Mouse (Mus musculus) CH12.LX (cell line): Measurements from ENCODE around the gene Abhd6. TPM values are rescaled to one million over a fixed set of nuclear protein-coding genes. Genes with fewer than 3 reads are reported as not detected.

Experiments
- DNase-seq: peaks from one replicate; pipeline ENCODE4 v3.0.0-alpha.2; 2013; ENCODE audit errors: extremely low read depth
- H3K27ac ChIP-seq: 2 replicates; pipeline ENCODE4 v1.5.1; 2012; ENCODE audit warnings: low read depth, mild to moderate bottlenecking, control low read depth, moderate library complexity; ENCODE audit not compliant: insufficient read depth
- H3K27me3 ChIP-seq: replicated peaks from 2 replicates; pipeline ENCODE3; 2012; ENCODE audit warnings: inconsistent platforms
- H3K36me3 ChIP-seq, 2 experiments: replicated peaks in 1 of 2; 2 replicates each; pipeline versions ENCODE3 to v1.6.1; 2012; ENCODE audit warnings: inconsistent platforms in 1 of 2, low read length in 1 of 2, mild to moderate bottlenecking in 1 of 2, mixed read lengths in 1 of 2, moderate library complexity in 1 of 2; ENCODE audit not compliant: control insufficient read depth in 1 of 2, insufficient read depth in 1 of 2
- H3K4me1 ChIP-seq, 2 experiments: 2 replicates each; pipeline ENCODE4 v1.6.1; 2012; ENCODE audit warnings: inconsistent platforms in 1 of 2, moderate library complexity in 1 of 2; ENCODE audit not compliant: insufficient read depth in 2 of 2, control insufficient read depth in 1 of 2
- H3K4me2 ChIP-seq: 2 replicates; pipeline ENCODE4 v1.6.1; 2012; ENCODE audit warnings: low read depth, mild to moderate bottlenecking, control low read depth; ENCODE audit not compliant: poor library complexity, insufficient read depth, severe bottlenecking
- H3K4me3 ChIP-seq, 3 experiments: fragments of 150-350 bp in 1 of 3; sonication (generic) in 1 of 3; replicated peaks in 1 of 3; 2 replicates each; pipeline versions ENCODE3 to v1.5.1; 2011 to 2012; ENCODE audit warnings: low read depth in 2 of 3, low read length in 2 of 3, mild to moderate bottlenecking in 2 of 3, moderate library complexity in 2 of 3, control low read depth in 1 of 3, improper control_type of control experiment in 1 of 3, inconsistent platforms in 1 of 3, mixed read lengths in 1 of 3; ENCODE audit not compliant: poor library complexity in 1 of 3
- H3K79me2 ChIP-seq: replicated peaks from 2 replicates; pipeline ENCODE4 v1.6.1; 2012; ENCODE audit warnings: mild to moderate bottlenecking, moderate library complexity; ENCODE audit not compliant: control insufficient read depth, poor library complexity, insufficient read depth, severe bottlenecking; ENCODE audit errors: extremely low read depth
- H3K9ac ChIP-seq: 2 replicates; pipeline ENCODE4 v1.6.1; 2012; ENCODE audit warnings: low read depth, mild to moderate bottlenecking, control low read depth, moderate library complexity; ENCODE audit not compliant: insufficient read depth
- H3K9me3 ChIP-seq: replicated peaks from 2 replicates; pipeline ENCODE3; 2012; ENCODE audit warnings: low read length, inconsistent platforms, mixed read lengths
- CHD1 ChIP-seq: IDR thresholded peaks from 2 replicates; pipeline ENCODE4 v1.6.1; 2012; ENCODE audit warnings: low read depth, low read length, improper control_type of control experiment, inconsistent platforms
- CTCF ChIP-seq, 2 experiments: IDR thresholded peaks in 1 of 2; conservative IDR thresholded peaks in 1 of 2; 2 replicates each; pipeline ENCODE4 v1.5.1; 2011 to 2012; ENCODE audit warnings: low read depth in 2 of 2, low read length in 2 of 2, improper control_type of control experiment in 1 of 2, inconsistent platforms in 1 of 2, mild to moderate bottlenecking in 1 of 2, moderate library complexity in 1 of 2
- E2F4 ChIP-seq: IDR thresholded peaks from 2 replicates; pipeline ENCODE4 v1.6.1; 2011; ENCODE audit warnings: low read depth, low read length, improper control_type of control experiment; ENCODE audit not compliant: insufficient replicate concordance
- ELF1 ChIP-seq: IDR thresholded peaks from 2 replicates; pipeline ENCODE4 v1.6.1; 2014; ENCODE audit warnings: low read depth, mild to moderate bottlenecking, inconsistent platforms, low read length, improper control_type of control experiment
- GABPA ChIP-seq: IDR thresholded peaks from 2 replicates; pipeline ENCODE4 v1.6.1; 2012; ENCODE audit warnings: low read depth, low read length, improper control_type of control experiment, inconsistent platforms; ENCODE audit not compliant: insufficient replicate concordance
- IRF4 ChIP-seq: IDR thresholded peaks from 2 replicates; pipeline ENCODE4 v1.6.1; 2014; ENCODE audit warnings: low read depth, mild to moderate bottlenecking, inconsistent platforms, low read length, improper control_type of control experiment
- JUN ChIP-seq: IDR thresholded peaks from 2 replicates; pipeline ENCODE4 v1.6.1; 2011; ENCODE audit warnings: low read depth, mild to moderate bottlenecking, low read length, improper control_type of control experiment, moderate library complexity; ENCODE audit not compliant: insufficient read depth
- KAT2A ChIP-seq: IDR thresholded peaks from 2 replicates; pipeline ENCODE4 v1.6.1; 2012; ENCODE audit warnings: low read length, improper control_type of control experiment, inconsistent platforms; ENCODE audit not compliant: insufficient replicate concordance
- MAFK ChIP-seq: IDR thresholded peaks from 2 replicates; pipeline ENCODE4 v1.6.1; 2011; ENCODE audit warnings: low read length, improper control_type of control experiment; ENCODE audit not compliant: insufficient replicate concordance
- MAX ChIP-seq: IDR thresholded peaks from 2 replicates; pipeline ENCODE4 v1.6.1; 2011; ENCODE audit warnings: low read length, improper control_type of control experiment
- MAZ ChIP-seq: IDR thresholded peaks from 2 replicates; pipeline ENCODE4 v1.6.1; 2012; ENCODE audit warnings: low read depth, mild to moderate bottlenecking, inconsistent platforms, low read length, improper control_type of control experiment, moderate library complexity
- MEF2A ChIP-seq: IDR thresholded peaks from 2 replicates; pipeline ENCODE4 v1.6.1; 2014; ENCODE audit warnings: low read depth, mild to moderate bottlenecking, inconsistent platforms, low read length, improper control_type of control experiment, borderline replicate concordance
- NELFE ChIP-seq: IDR thresholded peaks from 2 replicates; pipeline ENCODE4 v1.6.1; 2011; ENCODE audit warnings: low read depth, low read length, improper control_type of control experiment
- NRF1 ChIP-seq: IDR thresholded peaks from 2 replicates; pipeline ENCODE4 v1.6.1; 2014; ENCODE audit warnings: low read depth, mild to moderate bottlenecking, inconsistent platforms, low read length, improper control_type of control experiment, moderate library complexity
- POLR2A ChIP-seq: IDR thresholded peaks from 2 replicates; pipeline ENCODE4 v1.6.1; 2011; ENCODE audit warnings: low read depth, mild to moderate bottlenecking, improper control_type of control experiment, low read length
- RAD21 ChIP-seq: IDR thresholded peaks from 2 replicates; pipeline ENCODE4 v1.6.1; 2011; ENCODE audit warnings: low read depth, mild to moderate bottlenecking, low read length, improper control_type of control experiment, moderate library complexity
- SMC3 ChIP-seq: IDR thresholded peaks from 2 replicates; pipeline ENCODE4 v1.6.1; 2011; ENCODE audit warnings: low read depth, low read length, improper control_type of control experiment
- TCF12 ChIP-seq: IDR thresholded peaks from 2 replicates; pipeline ENCODE4 v1.6.1; 2014; ENCODE audit warnings: low read depth, mild to moderate bottlenecking, inconsistent platforms, low read length, improper control_type of control experiment
- UBTF ChIP-seq: IDR thresholded peaks from 2 replicates; pipeline ENCODE4 v1.6.1; 2012; ENCODE audit warnings: low read depth, mild to moderate bottlenecking, inconsistent platforms, low read length, improper control_type of control experiment, moderate library complexity
- USF1 ChIP-seq: IDR thresholded peaks from 2 replicates; pipeline ENCODE4 v1.6.1; 2014; ENCODE audit warnings: low read depth, mild to moderate bottlenecking, inconsistent platforms, low read length, improper control_type of control experiment
- USF2 ChIP-seq: conservative IDR thresholded peaks from 2 replicates; pipeline ENCODE4 v1.6.1; 2011; ENCODE audit warnings: low read depth, low read length, improper control_type of control experiment
- ZKSCAN1 ChIP-seq: IDR thresholded peaks from 2 replicates; pipeline ENCODE4 v1.6.1; 2012; ENCODE audit warnings: low read depth, inconsistent platforms, low read length, improper control_type of control experiment, borderline replicate concordance
- ZMIZ1 ChIP-seq: IDR thresholded peaks from 2 replicates; pipeline ENCODE4 v1.6.1; 2012; ENCODE audit warnings: low read depth, mild to moderate bottlenecking, inconsistent platforms, low read length, improper control_type of control experiment
- ZNF384 ChIP-seq: IDR thresholded peaks from 2 replicates; pipeline ENCODE4 v1.6.1; 2012; ENCODE audit warnings: low read depth, low read length, improper control_type of control experiment, inconsistent platforms
- dilution Hi-C: fragments of 300-500 bp; cut with MboI; formaldehyde crosslinking; loops from 2 replicates; pipeline ENCODE4 v1.14.3; 2020; ENCODE audit warnings: low sequenced_read_pairs; ENCODE audit not compliant: extremely low pct_unique_long_range_greater_than_20kb, extremely low pct_ligation_motif_present
- in situ Hi-C: fragments of 300-500 bp; cut with MboI; formaldehyde crosslinking; loops from 3 replicates; pipeline ENCODE4 v1.14.3; 2019; ENCODE audit warnings: low sequenced_read_pairs, low pct_ligation_motif_present, low pct_unique_long_range_greater_than_20kb, mixed read lengths
- polyA plus RNA-seq: library from polyadenylated mRNA; unstranded; fragments of >175 nt; gene quantifications from 2 replicates; pipeline ENCODE4 v1.2.1, GENCODE M21; 2012; ENCODE audit warnings: low read depth; ENCODE audit not compliant: insufficient read length
- total RNA-seq, 2 experiments: library from RNA; depleted of rRNA; stranded (reverse); fragments of 300-350 nt in 1 of 2; fragments of >200 nt in 1 of 2; gene quantifications; 2 replicates each; pipeline ENCODE4 v1.2.3; 2012 to 2014

Abhd6 gene
- total and polyA plus RNA-seq, 3 experiments: 31.9 to 55.9 (median 36.0) TPM

- Histone ChIP-seq H3K36me3 (peaks cover 0 to 18% of the 10 kb centered on the region in 2 experiments), H3K4me2 (peak overlapping the region; percentile 61; the same call in 1 of the 2 replicates), H3K4me1 (peaks cover 33 to 78% of the 10 kb centered on the region in 2 experiments), H3K27ac (peak overlapping the region; percentile 45), H3K9me3 (no peaks in the 10 kb centered on the region), H3K79me2 (peaks cover 11% of the 10 kb centered on the region), H3K9ac (no peak overlapping the region), H3K27me3 (no peaks in the 10 kb centered on the region), H3K4me3 (no peak overlapping the region)
- 0 out of 2 replicates have a peak, but pooled peaks have one; percentile 20 for TF ChIP-seq MAZ
- no peak for TF ChIP-seq JUN
- no peak for TF ChIP-seq IRF4
- TF ChIP-seq GABPA: no peak
- TF ChIP-seq POLR2A: no peak
- TF ChIP-seq ZNF384: no peak
- no peak for TF ChIP-seq CTCF (conservative IDR thresholded peaks at IDR 0.05 in 1 of 2, IDR thresholded peaks at IDR 0.05 in 1 of 2; ENCODE audit: low read depth in 2 of 2, low read length in 2 of 2)
- TF ChIP-seq ZMIZ1: no peak
- no peak for TF ChIP-seq ELF1
- no peak for TF ChIP-seq MAFK
- no peak for TF ChIP-seq SMC3
- 0 out of 2 replicates have a peak, but pooled peaks have one; percentile 4 for TF ChIP-seq MAX
- TF ChIP-seq USF2: no peak
- TF ChIP-seq KAT2A: 0 out of 2 replicates have a peak, but pooled peaks have one; percentile 1
- TF ChIP-seq E2F4: no peak
- TF ChIP-seq NRF1: peak; percentile 65
- dilution Hi-C loops (no loop called here), in situ Hi-C loops (no loop called here)
- no peak for DNase-seq
These were observed 5.2 kb downstream of the Abhd6 start for GRCm38 (mm10) chr14:8007923-8008322.

- peaks cover 12% of the 10 kb centered on the region for H3K79me2 ChIP-seq
- H3K4me1 ChIP-seq: peaks cover 29 to 58% of the 10 kb centered on the region in 2 experiments
- H3K36me3 ChIP-seq: peaks cover 0 to 26% of the 10 kb centered on the region in 2 experiments
- no peak for DNase-seq
- H3K9me3 ChIP-seq: no peaks in the 10 kb centered on the region
- H3K27me3 ChIP-seq: no peaks in the 10 kb centered on the region
- no peak overlapping the region for H3K9ac ChIP-seq
- H3K4me2 ChIP-seq: no peak overlapping the region
- dilution Hi-C loops: no loop called here
- H3K27ac ChIP-seq: no peak overlapping the region
- TF ChIP-seq MEF2A (no peak), ZMIZ1 (no peak), UBTF (no peak), NELFE (no peak), JUN (no peak), ELF1 (no peak), TCF12 (no peak), USF2 (no peak), CTCF (conservative IDR thresholded peaks at IDR 0.05 in 1 of 2, IDR thresholded peaks at IDR 0.05 in 1 of 2; ENCODE audit: low read depth in 2 of 2, low read length in 2 of 2) (no peak), USF1 (no peak), MAZ (no peak), RAD21 (no peak), CHD1 (no peak), ZKSCAN1 (no peak), SMC3 (no peak), GABPA (no peak)
- no peak overlapping the region for H3K4me3 ChIP-seq
- in situ Hi-C loops: no loop called here
These were observed 8.6 kb downstream of the Abhd6 start for GRCm38 (mm10) chr14:8011297-8011696.
